Mouse (Mus musculus) midbrain, embryonic 16.5 days (tissue): ENCODE measurements around the gene Mgme1. TPM values are rescaled to one million over a fixed set of nuclear protein-coding genes. Genes with fewer than 3 reads are reported as not detected.

Experiments
- ATAC-seq: fragments of 200-750 bp; cut with Nextera tagmentation; 2 replicates; pipeline ENCODE4 v1.8.0; 2017; ENCODE audit warnings: moderate TSS enrichment
- H3K27ac ChIP-seq: fragments of 300-500 bp; sonication (generic); 2 replicates; pipeline ENCODE4 v1.5.1; 2014; ENCODE audit warnings: mild to moderate bottlenecking, low read length, mixed read lengths
- H3K27me3 ChIP-seq: fragments of 300-500 bp; sonication (generic); 2 replicates; pipeline ENCODE4 v1.6.1; 2014; ENCODE audit warnings: low read depth, low read length, mixed read lengths; ENCODE audit not compliant: control insufficient read depth, insufficient read depth
- H3K36me3 ChIP-seq: fragments of 300-500 bp; sonication (generic); 2 replicates; pipeline ENCODE4 v1.6.1; 2014; ENCODE audit warnings: mild to moderate bottlenecking, low read length, moderate library complexity, mixed read lengths; ENCODE audit not compliant: control insufficient read depth, insufficient read depth
- H3K4me1 ChIP-seq: fragments of 300-500 bp; sonication (generic); 2 replicates; pipeline ENCODE4 v1.6.1; 2014; ENCODE audit warnings: mild to moderate bottlenecking, low read length, mixed read lengths; ENCODE audit not compliant: control insufficient read depth, insufficient read depth
- H3K4me2 ChIP-seq: fragments of 300-500 bp; sonication (generic); 2 replicates; pipeline ENCODE4 v1.6.1; 2014; ENCODE audit warnings: mild to moderate bottlenecking, low read length, mixed read lengths
- H3K4me3 ChIP-seq: fragments of 300-500 bp; sonication (generic); 2 replicates; pipeline ENCODE4 v1.5.1; 2014; ENCODE audit warnings: low read depth, mild to moderate bottlenecking, low read length, moderate library complexity, mixed read lengths
- H3K9ac ChIP-seq: fragments of 300-500 bp; sonication (generic); 2 replicates; pipeline ENCODE4 v1.6.1; 2014; ENCODE audit warnings: low read depth, low read length, mixed read lengths
- H3K9me3 ChIP-seq: fragments of 300-500 bp; sonication (generic); replicated peaks from 2 replicates; pipeline ENCODE4 v1.6.1; 2014; ENCODE audit warnings: mild to moderate bottlenecking, low read length, mixed read lengths; ENCODE audit not compliant: control insufficient read depth, poor library complexity, severe bottlenecking
- WGBS: fragments of 180-500 bp; shearing (Covaris S2); extraction: QIAGEN DNeasy Blood & Tissue Kit; methylation state at CpG from one replicate; pipeline ENCODE4 v1.1.7; 2014; 5-methylcytosine and 5-hydroxymethylcytosine counted together
- polyA plus RNA-seq: library from polyadenylated mRNA; unstranded; fragments of >200 nt; fragmentation: Nextera tagmentation; extraction: Ambion mirVana; gene quantifications from 2 replicates; pipeline ENCODE4 v1.2.1, GENCODE M21; 2015

Gene Mgme1
- polyA plus RNA-seq, 1 experiment from 2014 or later = 10.2 TPM

- H3K9ac ChIP-seq = no peak overlapping the region
- H3K36me3 ChIP-seq = no peaks in the 10 kb centered on the region
- WGBS = 6% methylated on average over 6 of the region's 6 CpGs
Observed at GRCm38 (mm10) chr2:144268446-144269305, 1.8 kb upstream of the Mgme1 start.

GRCm38 (mm10) chr2:144269306-144269650, 1.2 kb upstream of the Mgme1 start:
- no peaks in the 10 kb centered on the region for H3K36me3 ChIP-seq
- peak overlapping the region; percentile 98; the same call in 1 of the 2 replicates for H3K9ac ChIP-seq
- H3K27ac ChIP-seq = no peak overlapping the region
- no peaks in the 10 kb centered on the region for H3K27me3 ChIP-seq
- peaks cover 34% of the 10 kb centered on the region for H3K4me1 ChIP-seq
- peak overlapping the region; percentile 98 for H3K4me3 ChIP-seq
- H3K4me2 ChIP-seq = peak overlapping the region; percentile 84
- ATAC-seq = no peak
- H3K9me3 ChIP-seq = no peaks in the 10 kb centered on the region
- 2% methylated on average over 11 of the region's 11 CpGs for WGBS

More at GRCm38 (mm10) chr2:144268446-144269305, 1.8 kb upstream of the Mgme1 start:
- peak overlapping the region; percentile 98 for H3K4me3 ChIP-seq
- H3K4me1 ChIP-seq = peaks cover 32% of the 10 kb centered on the region
- no peak overlapping the region for H3K27ac ChIP-seq
- H3K4me2 ChIP-seq = peak overlapping the region; percentile 84
- no peak for ATAC-seq
- no peaks in the 10 kb centered on the region for H3K9me3 ChIP-seq
- H3K27me3 ChIP-seq = no peaks in the 10 kb centered on the region

- 0% methylated on average over 33 of the region's 33 CpGs for WGBS
- Histone ChIP-seq H3K36me3 (no peaks in the 10 kb centered on the region), H3K9ac (peak overlapping the region; percentile 98), H3K4me1 (peaks cover 34% of the 10 kb centered on the region), H3K27me3 (no peaks in the 10 kb centered on the region), H3K4me3 (peak overlapping the region; percentile 98), H3K4me2 (peak overlapping the region; percentile 84), H3K27ac (peak overlapping the region; percentile 94), H3K9me3 (no peaks in the 10 kb centered on the region)
- ATAC-seq = peak; percentile 46; the same call in 1 of the 2 replicates
Observed at GRCm38 (mm10) chr2:144269679-144270475, 586 bp upstream of the Mgme1 start.

GRCm38 (mm10) chr2:144272088-144272487, 1.6 kb downstream of the Mgme1 start:
- Histone ChIP-seq H3K9ac (no peak overlapping the region), H3K36me3 (no peaks in the 10 kb centered on the region), H3K4me3 (no peak overlapping the region), H3K27me3 (no peaks in the 10 kb centered on the region), H3K4me2 (no peak overlapping the region), H3K4me1 (peaks cover 30% of the 10 kb centered on the region), H3K27ac (no peak overlapping the region), H3K9me3 (no peaks in the 10 kb centered on the region)
- ATAC-seq = no peak
- WGBS = 93% methylated on average over 12 of the region's 12 CpGs

GRCm38 (mm10) chr2:144274741-144275140, 4.3 kb downstream of the Mgme1 start:
- no peak overlapping the region for H3K4me3 ChIP-seq
- ATAC-seq = no peak
- no peak overlapping the region for H3K27ac ChIP-seq
- H3K36me3 ChIP-seq = peaks cover 2% of the 10 kb centered on the region; the same call in 1 of the 2 replicates
- 78% methylated on average over 8 of the region's 8 CpGs for WGBS
- no peaks in the 10 kb centered on the region for H3K9me3 ChIP-seq
- H3K27me3 ChIP-seq = no peaks in the 10 kb centered on the region
- H3K4me1 ChIP-seq = peaks cover 6% of the 10 kb centered on the region
- no peak overlapping the region for H3K9ac ChIP-seq
- H3K4me2 ChIP-seq = no peak overlapping the region

- no peak overlapping the region for H3K4me2 ChIP-seq
- no peak overlapping the region for H3K4me3 ChIP-seq
- WGBS = 95% methylated on average over 3 of the region's 3 CpGs
- no peak for ATAC-seq
- no peaks in the 10 kb centered on the region for H3K27me3 ChIP-seq
- peaks cover 3% of the 10 kb centered on the region for H3K4me1 ChIP-seq
- no peaks in the 10 kb centered on the region for H3K9me3 ChIP-seq
- peaks cover 4% of the 10 kb centered on the region; the same call in 1 of the 2 replicates for H3K36me3 ChIP-seq
- H3K9ac ChIP-seq = no peak overlapping the region
- no peak overlapping the region for H3K27ac ChIP-seq
Observed at GRCm38 (mm10) chr2:144276885-144277284, 6.4 kb downstream of the Mgme1 start.

GRCm38 (mm10) chr2:144279742-144280141, 9.3 kb downstream of the Mgme1 start:
- Histone ChIP-seq H3K4me1 (no peaks in the 10 kb centered on the region), H3K27ac (no peak overlapping the region), H3K9me3 (no peaks in the 10 kb centered on the region), H3K27me3 (no peaks in the 10 kb centered on the region), H3K4me3 (no peak overlapping the region), H3K4me2 (no peak overlapping the region), H3K36me3 (peaks cover 4% of the 10 kb centered on the region; the same call in 1 of the 2 replicates), H3K9ac (no peak overlapping the region)
- ATAC-seq = no peak
- whole genome bisulfite sequencing = 75% methylated on average over 5 of the region's 5 CpGs

- 83% methylated on average over 3 of the region's 3 CpGs for WGBS
- H3K36me3 ChIP-seq = peaks cover 4% of the 10 kb centered on the region; the same call in 1 of the 2 replicates
- ATAC-seq = no peak
Observed at GRCm38 (mm10) chr2:144280568-144280967, 10.1 kb downstream of the Mgme1 start.

GRCm38 (mm10) chr2:144281417-144281816, 11.0 kb downstream of the Mgme1 start:
- Histone ChIP-seq H3K4me3 (no peak overlapping the region), H3K9me3 (no peaks in the 10 kb centered on the region), H3K36me3 (peaks cover 4% of the 10 kb centered on the region; the same call in 1 of the 2 replicates), H3K27ac (no peak overlapping the region), H3K4me1 (no peaks in the 10 kb centered on the region), H3K27me3 (no peaks in the 10 kb centered on the region), H3K4me2 (no peak overlapping the region), H3K9ac (no peak overlapping the region)
- no peak for ATAC-seq
- 71% methylated on average over 3 of the region's 3 CpGs for WGBS

More at GRCm38 (mm10) chr2:144280568-144280967, 10.1 kb downstream of the Mgme1 start:
- no peaks in the 10 kb centered on the region for H3K4me1 ChIP-seq
- H3K27ac ChIP-seq = no peak overlapping the region
- no peaks in the 10 kb centered on the region for H3K9me3 ChIP-seq
- H3K27me3 ChIP-seq = no peaks in the 10 kb centered on the region
- no peak overlapping the region for H3K9ac ChIP-seq
- no peak overlapping the region for H3K4me3 ChIP-seq
- no peak overlapping the region for H3K4me2 ChIP-seq
